Mouse (Mus musculus) CD8-positive naive resting alpha-beta T cell, adult 2 months (primary cell): Measurements from ENCODE around the gene Zxdc.
A peak's percentile ranks its signal among the peaks of the same experiment; 100 is the strongest.

Experiments
- DNase-seq, 2 experiments: peaks; one replicate each; pipeline ENCODE4 v3.0.0; 2022; ENCODE audit warnings: low read depth in 2 of 2, low spot score in 2 of 2

Gene Zxdc

DNA sequence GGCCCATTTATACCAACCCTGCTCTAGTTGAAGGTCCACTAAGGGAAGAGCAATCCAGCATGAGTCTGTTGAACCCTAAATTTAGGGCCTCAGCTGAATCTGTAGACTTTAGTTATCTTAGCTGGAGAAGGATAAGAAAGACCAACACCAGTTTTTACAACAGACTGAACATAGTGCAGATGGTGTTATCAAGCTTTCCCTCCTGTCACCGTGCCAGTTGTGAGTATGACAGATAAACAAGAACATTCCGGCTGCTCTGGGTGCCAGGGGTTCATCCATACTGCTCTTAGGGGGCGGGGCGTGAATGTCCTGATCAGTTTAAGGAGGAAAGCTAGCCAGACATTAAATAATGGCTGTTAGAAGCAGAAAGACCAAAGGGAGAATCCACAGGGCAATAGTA, 5.4 kb downstream of the Zxdc start:
- no peak for DNase-seq

DNA sequence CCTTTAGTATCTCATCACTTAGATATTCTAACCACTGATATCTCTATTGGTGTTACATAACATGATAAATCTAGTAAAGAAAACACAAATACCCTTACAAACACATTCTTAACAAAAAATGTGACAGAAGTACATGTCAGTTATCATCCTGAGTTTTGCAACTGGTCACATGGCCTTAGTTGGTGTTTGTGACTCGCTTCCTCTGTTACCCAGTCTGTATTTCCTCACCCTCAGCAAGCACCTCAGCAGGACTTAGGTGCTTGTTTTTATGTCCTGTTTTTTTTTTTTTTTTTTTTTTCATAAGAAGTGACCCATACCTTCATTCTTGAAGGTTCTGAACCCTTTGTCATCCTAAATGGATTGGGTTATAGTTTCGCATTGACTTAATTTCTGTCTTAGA, 8.4 kb downstream of the Zxdc start:
- DNase-seq, result no peak

DNA sequence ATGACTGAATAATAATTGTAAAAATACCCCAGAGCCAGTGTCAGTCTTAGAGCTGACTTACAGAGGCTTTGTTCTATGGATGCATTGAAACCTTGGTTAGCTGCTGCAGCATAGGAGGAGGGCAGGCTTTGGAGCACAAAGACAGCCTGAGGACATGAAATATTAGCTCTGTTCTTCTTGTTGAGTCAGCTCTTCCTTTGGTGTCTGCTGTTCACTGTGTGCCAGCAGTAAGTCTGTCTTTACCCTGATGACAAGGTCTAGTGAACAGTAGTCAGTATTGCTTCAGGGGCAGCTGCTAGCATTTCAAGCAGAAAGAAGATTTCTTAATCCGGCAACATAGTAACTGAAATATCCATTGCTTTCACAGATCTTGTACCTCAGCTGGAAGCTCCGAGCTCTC, 12.2 kb downstream of the Zxdc start:
- DNase-seq, result no peak

- no peak for DNase-seq
Observed at GRCm38 (mm10) chr6:90390629-90391028, 21.3 kb downstream of the Zxdc start.

DNA sequence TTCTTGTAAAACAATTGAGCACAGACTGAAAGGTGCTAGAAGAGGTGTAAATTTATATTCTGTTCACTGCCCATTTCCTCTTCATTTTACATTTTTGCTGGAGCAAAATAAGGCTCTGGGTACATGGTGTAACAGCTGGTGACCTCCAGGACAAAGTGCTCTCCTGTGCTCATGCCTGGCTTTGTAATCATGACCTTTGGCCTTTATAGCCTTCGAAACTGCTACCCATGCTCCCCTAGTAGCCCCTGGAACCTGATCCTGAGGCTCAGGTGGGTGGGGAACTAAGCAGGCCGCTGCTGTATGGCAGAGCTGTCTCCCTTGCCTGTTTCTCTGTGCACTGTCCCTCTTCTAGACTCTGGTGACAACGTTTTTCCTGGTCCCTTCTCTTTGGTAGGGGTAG, 24.7 kb downstream of the Zxdc start:
- no peak for DNase-seq

- no peak for DNase-seq
Observed at GRCm38 (mm10) chr6:90395751-90396150, 26.5 kb downstream of the Zxdc start.

- no peak for DNase-seq
Observed at GRCm38 (mm10) chr6:90397291-90397690, 28.0 kb downstream of the Zxdc start.

- DNase-seq, result no peak
Observed at GRCm38 (mm10) chr6:90408632-90409031, 39.3 kb downstream of the Zxdc start.

DNA sequence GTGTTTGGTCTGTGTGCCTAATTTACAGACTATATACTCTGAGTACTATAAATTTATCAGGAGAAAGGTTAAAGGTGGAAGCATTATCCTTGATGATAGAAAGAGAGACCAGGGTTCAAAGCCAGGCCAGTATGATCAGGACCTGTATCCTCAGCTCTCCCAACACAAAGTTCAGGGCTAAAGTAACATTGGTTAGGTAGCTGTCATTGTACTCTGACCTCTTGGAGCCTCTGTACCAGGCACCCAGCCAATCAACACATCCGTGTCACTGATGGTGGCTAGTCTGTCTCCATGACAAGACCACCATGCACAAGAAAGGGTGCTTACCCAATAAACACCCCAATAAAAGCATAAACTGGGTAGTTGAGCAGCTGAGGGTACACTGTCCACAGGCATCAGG, 41.7 kb downstream of the Zxdc start:
- no peak for DNase-seq

GRCm38 (mm10) chr6:90411926-90412325, 42.6 kb downstream of the Zxdc start:
- no peak for DNase-seq

DNA sequence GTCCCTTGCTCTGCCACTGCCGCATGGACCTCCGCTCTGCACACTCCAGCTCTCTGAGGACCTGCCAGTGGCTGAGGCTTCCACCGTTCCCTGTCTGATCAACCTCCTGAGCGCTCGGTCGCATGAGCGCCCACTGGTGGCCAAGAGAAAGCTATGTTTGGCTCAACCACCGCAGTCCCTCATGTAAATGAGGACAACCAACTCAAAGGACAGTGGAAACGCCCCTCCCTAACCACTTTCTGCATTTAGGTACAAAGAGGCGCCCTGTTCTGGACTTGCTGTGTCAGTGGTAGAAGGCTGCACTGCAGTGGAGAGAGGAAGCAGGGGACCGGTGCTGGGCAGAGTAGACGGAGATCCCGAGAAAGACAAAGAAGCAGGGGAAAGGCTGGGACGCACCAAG, 53.3 kb downstream of the Zxdc start:
- DNase-seq, result peak; percentile 39 to 54

GRCm38 (mm10) chr6:90425361-90425760, 56.1 kb downstream of the Zxdc start:
- no peak for DNase-seq

DNA sequence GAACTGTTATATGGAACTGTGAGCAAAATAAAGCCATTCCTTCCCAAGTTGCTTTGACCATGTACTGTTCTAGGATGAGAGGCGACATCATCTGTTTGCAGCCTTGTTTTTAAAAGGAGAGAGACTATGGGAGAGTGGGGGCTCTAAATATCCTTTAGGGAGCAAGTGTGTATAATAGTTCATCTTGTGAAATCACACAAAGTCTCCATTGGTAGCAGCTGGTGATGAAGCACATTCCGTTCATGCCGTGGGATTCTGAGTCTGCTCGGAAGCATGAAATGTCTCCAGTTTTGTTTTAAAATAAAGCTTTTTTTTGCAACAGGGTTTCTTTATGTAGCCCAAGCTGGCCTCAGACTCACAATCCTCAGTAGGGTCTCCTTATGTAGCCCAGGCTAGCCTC, 56.7 kb downstream of the Zxdc start:
- no peak for DNase-seq

DNA sequence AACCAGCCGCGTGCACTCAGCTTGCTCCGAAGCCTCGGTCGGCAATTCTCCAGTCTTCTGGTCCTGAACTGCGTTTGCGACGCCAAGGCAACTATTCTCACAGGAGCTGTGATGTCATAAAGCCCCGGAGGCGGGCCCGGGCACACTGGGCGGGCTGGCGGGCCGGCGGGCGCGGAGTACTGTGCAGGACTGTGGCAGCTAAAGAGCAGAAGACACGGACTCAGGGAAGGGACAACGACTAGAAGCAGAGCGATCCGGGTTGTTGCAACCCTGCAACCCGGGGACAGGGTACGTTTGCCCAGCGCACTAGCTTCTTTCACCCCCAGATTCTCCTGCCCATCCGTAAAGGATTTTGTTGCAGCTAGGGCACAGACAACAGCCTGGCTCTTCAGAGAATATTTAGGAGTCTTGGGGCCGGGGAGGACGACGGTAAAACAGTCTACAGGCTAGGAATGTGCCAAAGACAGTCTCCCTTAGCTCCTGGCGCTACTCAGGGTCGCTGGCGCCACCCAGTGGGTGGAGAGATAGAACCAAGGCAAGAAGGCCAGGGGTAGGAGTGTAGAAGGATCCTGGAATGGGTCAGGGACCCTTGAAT, 59.2 kb downstream of the Zxdc start, which contains the start of gene Cfap100:
Gene Cfap100 (minus strand): TSS at position 418 of the 595 bp plus-strand sequence.
- DNase-seq, result no peak

DNA sequence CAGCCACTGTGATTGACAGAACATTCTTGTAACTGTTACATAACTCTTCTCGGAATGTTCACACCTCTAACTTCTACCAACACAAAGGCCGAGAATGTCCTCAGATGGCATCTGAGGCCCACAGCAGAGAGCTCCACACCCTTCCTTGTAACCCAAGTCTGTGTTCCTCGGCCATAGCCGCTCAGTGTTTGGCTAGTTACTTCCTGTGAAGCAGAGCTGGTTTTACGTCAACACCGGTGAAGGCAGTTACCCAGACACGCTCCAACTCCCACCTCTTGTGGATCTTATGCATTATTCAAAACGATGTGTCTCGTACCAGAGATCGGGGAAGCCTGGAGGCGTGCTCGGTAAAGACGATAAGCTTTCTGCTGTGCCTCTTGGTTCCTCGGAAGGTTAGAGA, 60.6 kb downstream of the Zxdc start:
- DNase-seq, result no peak

DNA sequence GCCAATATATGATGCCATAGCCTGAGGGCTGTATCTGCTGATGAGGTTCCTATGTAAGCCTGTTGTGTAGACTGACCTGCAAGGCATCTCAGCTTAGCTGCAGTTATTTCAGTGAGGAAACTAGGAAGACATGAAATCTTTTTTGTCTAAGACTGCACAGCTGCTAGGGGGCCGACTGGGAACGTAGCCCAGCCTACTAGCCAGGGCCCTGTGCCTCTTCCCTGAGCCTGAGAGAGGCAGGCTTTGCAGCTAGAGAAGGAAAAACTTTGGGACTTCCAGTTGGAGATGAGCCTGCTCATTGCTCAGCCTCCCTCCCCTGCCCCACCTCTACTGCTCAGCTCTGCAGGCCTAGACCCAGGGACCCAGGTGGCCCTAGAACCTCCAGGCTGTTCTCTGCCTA, 62.2 kb downstream of the Zxdc start:
- DNase-seq, result no peak

GRCm38 (mm10) chr6:90434687-90435086, 65.4 kb downstream of the Zxdc start:
- no peak for DNase-seq

DNA sequence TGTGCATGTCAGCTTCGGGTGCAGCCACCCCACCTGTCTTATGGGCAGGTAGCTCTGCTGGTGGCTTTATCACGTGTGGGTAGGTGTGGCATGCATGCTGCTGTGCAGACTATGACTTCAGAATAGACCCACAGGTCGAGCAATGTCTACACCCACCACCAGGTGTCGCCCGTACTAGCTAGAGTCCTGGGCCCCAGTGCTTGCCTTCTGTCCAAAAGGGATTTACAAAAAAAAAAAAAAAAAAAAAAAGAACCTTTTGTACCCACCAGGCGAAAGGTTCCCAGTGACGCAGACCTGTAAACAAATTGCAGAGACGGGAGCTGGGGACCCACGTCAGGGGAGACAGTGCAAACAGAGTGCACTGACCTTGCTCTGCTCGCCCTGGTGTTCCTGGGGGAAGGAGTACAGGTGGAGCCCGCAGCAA, 65.9 kb downstream of the Zxdc start:
- peak; percentile 14 to 32 for DNase-seq

DNA sequence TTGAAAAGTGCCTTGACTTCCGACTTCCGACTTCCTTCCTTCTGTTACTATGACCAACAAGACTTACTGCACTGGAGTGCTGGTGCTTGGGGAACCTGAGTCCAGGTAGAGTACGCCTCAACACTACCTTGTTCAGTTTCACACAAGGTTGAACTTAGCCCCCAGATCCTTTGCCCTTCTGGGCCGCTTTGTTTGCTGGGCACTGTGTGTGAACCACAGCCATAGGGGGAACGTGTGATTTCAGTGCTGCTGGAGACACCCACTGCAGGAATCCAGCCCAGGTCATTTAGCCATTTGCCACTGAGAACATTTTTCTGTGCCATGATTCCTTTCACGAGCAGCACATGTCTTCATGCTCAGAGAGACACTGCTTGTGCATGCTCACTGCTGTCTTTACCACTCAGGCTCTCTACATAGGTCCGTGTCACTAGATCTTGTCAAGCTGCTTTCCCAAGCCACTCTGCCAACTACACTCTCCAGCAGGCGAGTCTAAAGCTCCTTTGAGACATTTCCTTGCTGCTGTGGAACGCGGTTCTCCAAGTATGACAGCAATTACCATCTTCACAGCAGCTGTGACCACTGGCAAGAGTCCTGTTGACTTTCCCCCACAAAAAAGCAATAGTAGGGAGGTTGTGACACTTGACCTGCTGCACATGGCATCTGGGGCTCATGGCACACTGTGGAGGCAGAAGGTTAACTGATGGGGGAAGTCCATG, 67.1 kb downstream of the Zxdc start:
- no peak for DNase-seq

DNA sequence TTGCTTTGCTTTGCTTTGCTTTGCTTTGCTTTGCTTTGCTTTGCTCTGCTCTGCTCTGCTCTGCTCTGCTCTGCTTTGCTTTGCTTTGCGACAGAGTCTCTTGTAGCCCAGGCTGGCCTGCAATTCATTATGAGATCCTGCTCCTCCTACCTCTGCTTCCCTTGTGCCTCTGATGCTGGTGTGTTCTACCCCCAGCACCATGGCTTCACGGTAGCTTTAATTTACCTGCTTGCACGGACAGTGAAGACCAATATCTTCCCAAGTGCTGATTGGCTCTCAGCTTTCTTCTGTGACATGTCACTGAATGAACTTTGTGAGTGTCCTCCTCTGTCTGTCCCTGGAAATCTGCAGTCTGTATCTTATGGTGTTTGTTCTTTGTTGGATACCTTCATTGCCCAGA, 67.7 kb downstream of the Zxdc start:
- DNase-seq, result no peak

- DNase-seq, result no peak
Observed at GRCm38 (mm10) chr6:90446883-90447282, 77.6 kb downstream of the Zxdc start.

GRCm38 (mm10) chr6:90450179-90450578, 80.9 kb downstream of the Zxdc start:
- no peak for DNase-seq

DNA sequence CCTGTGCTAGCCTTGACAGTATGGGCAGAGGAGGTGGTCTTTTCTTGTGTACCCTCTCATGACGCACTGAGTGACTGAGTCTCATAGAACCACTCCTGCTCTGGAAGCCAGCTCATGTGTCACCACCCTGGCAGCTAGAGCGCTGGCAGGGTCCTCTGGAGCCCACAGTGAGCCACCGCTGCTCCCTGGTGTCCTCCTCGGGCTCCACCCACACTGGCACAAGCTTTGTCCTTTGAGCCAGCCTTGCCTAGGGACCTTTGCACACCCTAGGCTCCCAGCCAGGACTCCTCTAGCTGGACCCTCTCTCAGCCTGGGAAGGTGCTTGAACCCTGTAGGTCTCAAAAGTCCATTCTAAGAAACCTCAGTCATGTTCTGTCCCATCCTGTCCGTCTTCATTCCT, 81.4 kb downstream of the Zxdc start:
- DNase-seq, result no peak
